Mouse (Mus musculus) hindbrain, embryonic 14.5 days (tissue): Measurements from ENCODE around the gene Plk4. TPM values are rescaled to one million over a fixed set of nuclear protein-coding genes. Genes with fewer than 3 reads are reported as not detected.

ENCODE experiments used
- polyA plus RNA-seq: library from polyadenylated mRNA; unstranded; fragments of >200 nt; fragmentation: Nextera tagmentation; extraction: Ambion mirVana; gene quantifications from 2 replicates; pipeline ENCODE4 v1.2.1, GENCODE M21; 2014

Plk4 gene
- polyA plus RNA-seq, 1 experiment from 2014 or later: 12.5 TPM

Other genes starting within 250 kb of the Plk4 start
- gene Slc25a31, start 91.2 kb upstream of the Plk4 start, polyA plus RNA-seq: 0.44 and 0.59 TPM in 2 replicates
- gene Hspa4l, start 55.5 kb upstream of the Plk4 start, polyA plus RNA-seq: 56.0 and 65.4 TPM in 2 replicates
- gene Mfsd8, start 46.9 kb downstream of the Plk4 start, polyA plus RNA-seq: 12.7 and 13.3 TPM in 2 replicates
- 10.7 and 11.3 TPM in 2 replicates for gene Abhd18, start 47.0 kb downstream of the Plk4 start, polyA plus RNA-seq
- 0.53 and 0.72 TPM in 2 replicates for gene 1700034I23Rik, start 102.5 kb downstream of the Plk4 start, polyA plus RNA-seq
- gene Larp1b, start 149.8 kb downstream of the Plk4 start, polyA plus RNA-seq: 4.7 and 5.0 TPM in 2 replicates